Mouse (Mus musculus): ENCODE measurements around the gene Wnt5b.
"Not testable (repeated sequence)": the region's sequence is repeated elsewhere in the genome, so short reads cannot be mapped to it uniquely, and the experiment has no call there.

The Wnt5b gene

DNA sequence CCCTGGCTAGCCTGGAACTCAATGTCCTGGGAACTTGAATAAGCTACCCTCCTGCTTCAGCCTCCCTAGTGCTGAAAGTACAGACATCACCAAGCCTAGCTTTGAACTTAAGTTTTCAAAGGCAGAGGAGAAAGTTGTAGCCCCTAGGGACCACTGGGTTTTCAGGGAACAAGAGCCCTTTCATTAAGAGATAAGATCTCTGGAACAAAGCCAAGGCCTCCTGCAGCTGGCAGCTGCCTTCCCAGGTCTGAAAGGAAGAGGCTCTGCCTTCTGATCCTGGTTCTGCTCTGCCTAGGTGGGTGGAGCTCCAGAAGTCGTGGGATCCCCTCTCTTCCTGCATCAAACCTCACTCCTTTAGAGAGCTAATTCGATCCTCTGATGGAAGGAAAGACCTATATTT, 58.7 kb downstream of the Wnt5b start:
- DNase-seq (ENCODE audit: low spot score in 2 of 2), result no peak

DNA sequence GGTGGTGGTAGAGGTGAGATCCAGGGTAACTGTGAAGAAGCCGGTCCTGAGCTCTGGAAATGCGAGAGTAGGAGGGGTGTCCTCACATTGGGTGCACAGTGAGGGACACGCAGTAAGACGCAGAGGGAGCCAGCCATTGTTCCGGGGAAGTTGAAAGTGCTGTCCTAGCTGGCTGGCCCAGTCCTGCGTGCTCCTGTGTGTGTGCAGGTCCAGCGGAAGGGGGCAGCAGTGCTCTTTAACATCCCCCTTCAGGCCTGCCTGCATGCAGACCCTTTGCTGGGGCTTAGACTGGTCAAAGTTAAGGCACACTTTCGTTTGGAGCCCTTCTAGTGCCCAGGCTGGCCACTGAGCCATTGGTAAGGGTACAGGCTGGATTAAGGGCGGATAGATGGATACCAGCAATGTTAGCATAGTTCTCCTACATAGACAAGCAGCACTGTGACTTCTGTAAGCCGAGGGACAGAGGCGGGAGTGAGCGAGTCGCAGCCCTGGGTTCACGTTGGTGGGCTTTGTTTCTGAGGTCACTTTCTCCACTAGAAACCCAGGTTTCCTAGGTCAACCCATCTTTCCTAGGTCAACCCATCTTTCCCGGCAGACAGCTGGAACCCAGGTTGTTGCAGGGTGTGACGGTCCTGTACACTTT, 61.1 kb downstream of the Wnt5b start:
- peak in 1 of 2 experiments; percentile 27 for DNase-seq (ENCODE audit: low spot score in 2 of 2)

DNA sequence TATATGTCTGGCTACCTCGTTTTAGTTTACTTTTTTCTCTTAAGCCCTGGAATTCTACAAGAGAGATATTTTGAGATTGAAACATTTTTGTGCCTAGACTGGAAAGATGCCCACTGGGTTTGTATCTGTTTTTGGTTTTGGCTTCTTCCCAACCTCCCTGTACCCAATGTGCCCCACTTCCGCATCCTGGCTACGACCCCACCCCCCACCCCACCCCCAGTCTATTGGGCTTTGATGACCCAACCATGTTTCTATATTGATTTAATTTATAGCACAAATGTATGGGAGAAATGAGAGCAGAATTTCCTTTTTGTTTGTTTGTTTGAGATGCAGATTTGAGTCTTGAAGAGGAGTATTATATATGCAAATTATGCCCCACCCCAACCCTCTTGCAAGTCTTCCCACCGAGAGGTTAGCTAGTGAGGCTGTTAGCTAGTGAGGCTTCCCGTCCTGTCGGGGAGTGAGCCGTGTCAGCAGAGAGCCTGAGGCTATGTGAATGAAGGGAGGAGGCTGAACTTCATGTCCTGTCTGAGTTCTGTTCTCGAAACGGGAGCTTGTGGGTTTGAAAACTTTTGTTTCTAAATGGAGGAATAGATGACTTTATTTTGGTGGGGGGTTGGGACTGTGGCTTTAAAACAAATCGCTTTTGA, 62.3 kb downstream of the Wnt5b start:
- DNase-seq (ENCODE audit: low spot score in 2 of 2), result not testable (repeated sequence)

DNA sequence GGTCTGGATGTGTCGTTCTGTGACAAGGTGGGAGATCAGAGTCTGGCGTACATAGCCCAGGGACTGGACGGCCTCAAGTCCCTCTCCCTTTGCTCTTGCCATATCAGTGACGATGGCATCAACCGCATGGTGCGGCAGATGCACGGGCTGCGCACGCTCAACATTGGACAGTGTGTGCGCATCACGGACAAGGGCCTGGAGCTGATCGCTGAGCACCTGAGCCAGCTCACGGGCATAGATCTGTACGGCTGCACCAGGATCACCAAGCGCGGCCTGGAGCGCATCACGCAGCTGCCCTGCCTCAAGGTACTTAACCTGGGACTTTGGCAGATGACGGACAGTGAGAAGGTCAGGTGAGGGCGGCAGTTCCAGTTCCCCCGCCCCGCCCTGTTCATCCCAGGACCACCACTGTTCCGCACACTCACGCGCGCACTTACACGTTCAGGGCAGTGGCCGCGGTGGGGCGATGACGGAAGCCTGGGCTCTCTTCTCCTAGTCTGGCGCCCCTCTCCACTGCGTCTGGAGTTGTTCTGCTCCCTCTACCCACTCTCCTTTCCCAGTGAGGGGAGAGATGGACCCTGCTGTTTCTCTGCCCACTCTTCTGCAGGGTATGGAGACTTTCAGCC, 63.3 kb downstream of the Wnt5b start:
- peak in 1 of 2 experiments; percentile 15 for DNase-seq (ENCODE audit: low spot score in 2 of 2)

DNA sequence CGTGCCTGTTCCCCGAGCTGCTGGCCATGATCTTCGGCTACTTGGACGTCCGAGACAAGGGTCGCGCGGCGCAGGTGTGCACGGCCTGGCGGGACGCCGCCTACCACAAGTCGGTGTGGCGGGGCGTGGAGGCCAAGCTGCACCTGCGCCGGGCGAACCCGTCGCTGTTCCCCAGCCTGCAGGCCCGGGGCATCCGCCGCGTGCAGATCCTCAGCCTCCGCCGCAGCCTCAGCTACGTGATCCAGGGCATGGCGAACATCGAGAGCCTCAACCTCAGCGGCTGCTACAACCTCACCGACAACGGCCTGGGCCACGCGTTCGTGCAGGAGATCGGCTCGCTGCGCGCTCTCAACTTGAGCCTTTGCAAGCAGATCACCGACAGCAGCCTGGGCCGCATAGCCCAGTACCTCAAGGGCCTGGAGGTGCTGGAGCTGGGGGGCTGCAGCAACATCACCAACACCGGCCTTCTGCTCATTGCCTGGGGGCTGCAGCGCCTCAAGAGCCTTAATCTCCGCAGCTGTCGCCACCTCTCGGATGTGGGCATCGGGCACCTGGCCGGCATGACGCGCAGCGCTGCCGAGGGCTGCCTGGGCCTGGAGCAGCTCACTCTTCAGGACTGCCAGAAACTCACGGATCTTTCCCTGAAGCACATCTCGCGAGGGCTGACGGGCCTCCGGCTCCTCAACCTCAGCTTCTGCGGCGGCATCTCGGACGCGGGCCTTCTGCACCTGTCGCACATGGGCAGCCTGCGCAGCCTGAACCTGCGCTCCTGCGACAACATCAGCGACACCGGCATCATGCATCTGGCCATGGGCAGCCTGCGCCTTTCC, 64.1 kb downstream of the Wnt5b start:
- DNase-seq (ENCODE audit: low spot score in 2 of 2), result peak; percentile 38 to 40

DNA sequence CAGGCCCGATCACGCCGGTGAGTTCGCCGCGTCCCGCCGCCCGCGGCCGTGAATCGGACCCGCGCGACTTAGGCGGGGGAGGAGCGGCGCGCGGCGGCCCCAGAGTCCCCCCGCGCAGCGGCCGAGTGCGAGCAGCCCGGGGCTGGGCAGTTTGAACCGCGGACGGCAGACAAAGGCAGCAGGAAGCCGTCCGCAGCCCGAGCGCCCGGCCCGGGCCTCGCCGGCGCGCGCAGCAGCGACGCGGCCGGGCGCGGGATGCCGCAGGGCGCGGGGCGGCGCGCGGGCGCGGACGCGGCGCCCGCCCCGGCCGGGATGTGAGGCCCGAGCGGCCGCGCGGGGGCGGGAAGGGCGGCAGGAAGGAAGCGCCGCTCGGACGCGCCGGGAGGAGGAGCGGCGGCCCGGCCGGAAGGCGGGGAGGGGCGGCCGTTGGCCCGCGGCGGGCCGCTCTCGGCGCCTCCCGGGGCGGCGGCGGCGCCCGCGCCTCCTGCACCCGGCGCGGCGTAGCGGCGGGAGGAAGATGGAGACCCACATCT, 64.7 kb downstream of the Wnt5b start, which contains the start of gene Fbxl14:
TSS of gene Fbxl14 (plus strand) at position 326 of the 533 bp plus-strand sequence.
- no peak for DNase-seq (ENCODE audit: low spot score in 2 of 2)

DNA sequence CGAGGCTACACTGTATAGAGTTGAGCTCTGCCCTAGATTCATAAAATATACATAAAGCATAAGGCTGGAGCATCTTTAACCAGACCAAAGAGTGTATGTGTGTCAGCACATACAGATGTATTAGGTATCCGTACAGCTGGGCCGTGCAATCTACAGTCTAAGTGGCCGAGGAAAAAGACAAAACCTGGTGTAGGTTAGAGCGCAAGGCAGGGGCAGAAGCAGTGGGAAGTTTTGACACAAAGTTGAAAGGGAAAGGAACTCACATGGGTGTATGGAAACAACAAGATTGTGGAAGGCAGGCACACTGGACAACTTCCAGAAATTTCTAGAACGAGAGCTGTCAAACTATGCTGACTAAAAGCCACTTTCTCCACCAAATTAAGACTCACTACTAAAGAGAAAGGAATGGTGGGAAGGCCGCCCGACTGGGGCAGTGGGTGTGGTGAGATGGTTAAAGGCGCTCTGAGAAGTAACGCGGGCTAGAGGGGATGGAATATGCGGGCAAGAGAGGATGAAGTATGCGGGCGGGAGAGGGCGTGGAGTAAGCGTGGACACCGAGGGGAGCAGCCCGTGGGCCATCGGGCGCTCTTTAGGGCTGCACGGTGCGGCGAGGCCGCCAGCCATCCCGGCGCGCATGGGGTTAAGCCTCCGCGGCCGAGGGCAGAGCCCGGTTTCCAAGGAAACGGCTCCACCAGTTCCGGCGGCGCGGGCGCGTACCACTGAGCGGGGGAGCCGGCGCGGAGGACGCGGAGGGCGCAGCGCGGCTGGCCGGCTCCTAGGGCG, 65.4 kb downstream of the Wnt5b start:
- peak; percentile 73 to 82 for DNase-seq (ENCODE audit: low spot score in 2 of 2)

DNA sequence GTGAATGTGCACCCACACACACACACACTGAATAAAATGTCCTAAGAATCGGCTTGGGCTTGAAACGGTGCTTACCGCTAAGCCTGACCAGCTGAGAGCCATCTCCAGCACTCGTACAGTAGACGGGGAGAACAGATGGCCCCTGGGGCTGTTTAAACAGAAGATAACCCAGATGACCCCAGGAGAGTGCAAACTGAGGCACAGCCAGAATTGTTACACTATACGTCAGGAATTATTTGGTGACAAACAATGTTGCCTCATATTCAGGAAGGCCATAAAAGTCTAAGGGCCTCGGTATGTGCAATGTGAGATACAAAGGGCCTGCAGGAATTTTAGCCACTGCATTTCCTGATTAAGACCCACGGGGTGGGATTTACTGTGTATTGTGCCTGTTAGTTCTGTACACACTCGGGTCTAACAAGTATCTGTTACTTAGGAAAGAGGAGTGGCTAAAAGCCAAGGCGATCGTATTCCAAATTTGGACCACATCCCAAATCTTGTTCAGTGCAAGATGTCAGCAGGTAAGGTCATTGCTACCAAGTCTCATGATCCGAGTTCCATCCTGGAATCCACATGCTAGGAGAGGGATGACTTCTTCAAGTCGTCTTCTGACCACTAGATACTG, 66.3 kb downstream of the Wnt5b start:
- no peak for DNase-seq (ENCODE audit: low spot score in 2 of 2)

DNA sequence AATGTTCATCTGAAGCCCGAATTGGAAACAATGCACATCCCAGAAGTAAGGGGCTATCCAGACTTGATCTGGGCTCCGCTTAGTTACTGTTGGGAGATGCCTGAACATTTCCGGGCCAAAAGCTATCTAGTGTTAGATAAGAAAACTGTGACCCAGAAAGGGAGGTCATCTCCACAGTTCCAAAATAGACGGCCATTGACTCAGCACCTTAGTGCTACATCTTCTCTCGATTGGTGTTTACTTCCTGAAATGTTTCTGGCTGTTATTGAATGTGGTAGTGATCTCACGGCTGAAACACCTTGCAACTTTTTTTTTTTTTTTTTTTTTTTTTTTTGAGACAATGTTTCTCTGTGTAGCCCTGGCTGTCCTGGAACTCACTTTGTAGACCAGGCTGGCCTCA, 68.2 kb downstream of the Wnt5b start:
- DNase-seq (ENCODE audit: low spot score in 2 of 2), result no peak

DNA sequence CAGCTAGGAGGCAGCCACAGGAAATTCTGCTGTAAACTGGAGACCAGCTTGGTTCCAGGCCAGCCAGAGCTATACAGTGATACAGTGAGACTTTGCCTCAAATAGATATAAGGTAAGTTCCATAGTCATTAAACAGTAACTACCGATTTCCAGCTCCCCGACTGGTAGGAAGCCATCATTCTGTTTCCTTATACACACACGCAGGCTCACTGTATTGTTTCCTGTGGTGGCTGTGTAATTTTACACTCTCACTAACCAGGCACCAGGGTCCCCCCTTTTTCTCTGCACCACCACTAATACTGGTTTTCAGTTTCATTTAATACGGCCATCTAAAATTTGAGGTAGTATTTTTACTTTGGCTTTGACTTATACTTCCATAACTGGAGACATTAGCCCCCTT, 70.2 kb downstream of the Wnt5b start:
- DNase-seq (ENCODE audit: low spot score in 2 of 2), result no peak

DNA sequence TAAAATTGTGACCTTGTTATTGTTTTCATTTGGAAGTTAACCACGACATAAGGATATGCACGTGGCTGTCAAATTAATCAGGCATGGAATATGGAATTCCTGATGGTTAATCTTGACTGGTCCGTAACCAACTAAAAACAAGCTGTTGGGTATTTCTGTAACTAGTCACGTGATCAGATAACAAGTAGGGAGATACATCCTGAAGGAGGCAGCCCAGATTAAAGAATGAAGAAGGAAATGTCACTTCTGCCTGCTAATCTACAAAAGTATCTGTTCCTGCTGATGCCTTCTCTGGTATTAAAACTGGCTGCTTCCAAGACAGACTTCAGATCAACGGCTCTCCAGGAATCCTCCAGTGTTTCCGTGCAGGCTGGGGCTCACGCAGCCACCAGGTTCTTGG, 70.7 kb downstream of the Wnt5b start:
- DNase-seq (ENCODE audit: low spot score in 2 of 2), result no peak

DNA sequence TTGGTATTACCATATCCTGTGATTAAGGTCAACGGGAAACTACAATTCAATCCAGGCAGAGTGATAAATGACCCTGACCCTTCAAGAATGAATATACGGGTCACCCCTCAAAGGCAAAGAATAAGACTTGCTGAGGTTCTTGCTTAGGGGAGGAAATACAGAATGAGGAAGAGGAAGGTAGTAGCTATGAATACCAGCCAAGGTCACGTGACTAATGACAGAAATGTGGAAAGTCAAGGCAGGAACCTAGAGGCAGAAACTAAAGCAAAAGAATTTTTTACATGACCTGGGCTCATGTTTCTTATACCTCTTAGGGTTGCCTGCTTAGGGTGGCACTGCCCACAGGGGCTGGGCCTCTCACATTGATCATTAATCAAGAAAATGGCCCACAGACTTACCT, 71.4 kb downstream of the Wnt5b start:
- no peak for DNase-seq (ENCODE audit: low spot score in 2 of 2)

DNA sequence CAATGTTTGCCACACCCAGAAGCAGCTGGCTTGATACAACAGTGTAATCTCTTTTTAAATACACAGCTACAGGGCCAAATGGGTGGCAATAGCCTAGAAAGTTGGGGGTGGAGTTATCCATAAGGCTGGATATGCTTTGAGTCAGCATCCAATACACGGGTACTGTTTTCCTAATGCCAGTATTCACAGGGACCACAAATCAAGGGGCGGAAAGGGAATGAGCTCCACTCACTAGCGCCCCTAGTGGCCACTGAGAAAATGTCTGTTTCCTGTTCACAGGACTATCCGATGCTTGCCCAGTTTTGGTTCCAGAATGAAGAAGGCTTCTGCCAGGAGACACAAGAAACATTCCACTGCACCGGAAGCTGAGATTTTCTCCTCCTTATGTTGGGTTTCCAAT, 72.0 kb downstream of the Wnt5b start:
- DNase-seq (ENCODE audit: low spot score in 2 of 2), result peak in 1 of 2 experiments; percentile 18

DNA sequence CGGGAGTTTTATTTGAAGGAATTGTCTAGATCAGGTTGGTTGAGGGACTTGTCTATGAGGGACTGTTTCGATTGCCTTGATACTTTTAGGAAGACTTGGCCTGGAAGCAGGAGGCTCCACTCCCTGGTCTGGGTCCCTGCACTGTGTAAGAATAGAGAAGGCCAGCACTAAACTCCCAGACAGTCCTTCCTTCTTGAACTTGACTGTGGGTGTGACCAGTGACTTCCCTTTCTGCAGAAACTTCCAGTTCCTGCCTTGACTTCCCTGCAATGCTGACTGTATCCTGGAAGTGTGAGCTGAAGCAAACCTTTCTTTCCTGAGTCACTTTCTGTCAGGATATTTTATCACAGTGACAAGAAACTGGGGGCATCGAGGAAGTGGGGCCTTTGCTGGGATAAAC, 73.4 kb downstream of the Wnt5b start:
- DNase-seq (ENCODE audit: low spot score in 2 of 2), result no peak

DNA sequence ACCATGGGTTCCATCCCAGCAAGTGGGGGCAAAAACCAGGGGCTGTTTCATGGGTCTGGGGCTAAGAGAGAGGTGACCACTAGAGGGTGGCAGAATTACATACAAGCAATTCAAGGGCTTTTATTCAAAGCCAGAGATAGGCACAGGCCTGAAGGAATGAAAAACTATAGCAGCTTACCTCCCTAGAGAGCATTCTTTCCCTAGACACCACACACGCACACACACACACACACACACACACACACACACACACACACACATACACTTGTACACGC, 76.4 kb downstream of the Wnt5b start:
- no peak for DNase-seq (ENCODE audit: low spot score in 2 of 2)

DNA sequence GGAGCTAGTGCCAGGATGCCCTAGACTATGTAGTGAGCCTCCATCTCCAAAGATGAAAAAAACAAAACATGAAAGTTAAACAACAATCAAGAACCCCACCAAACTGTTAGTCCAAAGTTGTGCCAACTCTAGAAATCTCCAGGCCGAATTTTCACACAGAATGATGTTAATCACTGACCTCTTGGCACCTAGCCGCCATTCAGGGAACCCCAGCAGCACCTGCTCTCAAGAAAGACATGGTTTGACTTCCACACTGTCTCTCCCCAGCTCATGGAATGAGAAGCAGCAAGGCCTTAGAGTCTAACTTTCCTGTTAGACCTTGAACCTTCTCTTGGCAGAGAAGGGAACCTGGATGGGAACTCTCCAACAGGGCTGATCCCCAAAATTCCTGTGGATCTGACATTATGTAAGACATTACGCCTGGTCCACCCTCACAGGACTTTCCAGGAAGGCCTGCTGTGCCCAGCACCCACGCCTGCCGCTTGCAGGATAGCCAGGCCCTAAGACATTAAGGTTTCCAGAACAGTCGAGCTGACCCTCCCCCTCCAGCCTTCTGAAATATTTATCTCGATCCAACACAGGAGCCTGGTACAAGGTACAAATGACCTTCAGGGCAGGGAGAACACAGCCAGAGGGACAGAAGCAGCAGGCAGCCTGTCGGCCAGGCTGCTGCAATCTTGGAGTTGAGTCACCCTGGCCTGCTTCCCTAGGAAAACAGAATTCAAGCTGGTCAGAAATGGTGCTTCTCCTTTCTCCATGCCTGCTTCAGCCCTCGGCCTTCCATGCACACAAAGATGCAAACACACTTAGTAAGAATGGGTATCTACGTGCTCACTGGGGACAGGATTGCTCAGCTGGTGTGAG, 77.0 kb downstream of the Wnt5b start:
- no peak for DNase-seq (ENCODE audit: low spot score in 2 of 2)

DNA sequence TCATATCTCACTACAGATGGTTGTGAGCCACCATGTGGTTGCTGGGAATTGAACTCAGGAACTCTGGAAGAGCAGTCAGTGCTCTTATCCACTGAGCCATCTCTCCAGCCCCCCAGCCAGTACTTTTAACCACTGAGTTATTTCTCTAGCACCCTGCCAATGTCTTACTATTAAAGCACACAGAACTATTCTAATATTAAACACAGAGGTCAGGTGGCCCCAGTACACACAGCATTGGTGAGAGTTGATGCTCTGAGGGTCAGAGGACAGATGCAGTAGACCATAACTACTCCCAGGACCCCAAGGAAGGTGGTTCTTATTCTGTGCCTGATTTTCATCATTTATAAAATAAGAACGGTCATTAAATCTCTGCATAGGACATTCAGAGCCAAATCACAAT, 78.0 kb downstream of the Wnt5b start:
- no peak for DNase-seq (ENCODE audit: low spot score in 2 of 2)

DNA sequence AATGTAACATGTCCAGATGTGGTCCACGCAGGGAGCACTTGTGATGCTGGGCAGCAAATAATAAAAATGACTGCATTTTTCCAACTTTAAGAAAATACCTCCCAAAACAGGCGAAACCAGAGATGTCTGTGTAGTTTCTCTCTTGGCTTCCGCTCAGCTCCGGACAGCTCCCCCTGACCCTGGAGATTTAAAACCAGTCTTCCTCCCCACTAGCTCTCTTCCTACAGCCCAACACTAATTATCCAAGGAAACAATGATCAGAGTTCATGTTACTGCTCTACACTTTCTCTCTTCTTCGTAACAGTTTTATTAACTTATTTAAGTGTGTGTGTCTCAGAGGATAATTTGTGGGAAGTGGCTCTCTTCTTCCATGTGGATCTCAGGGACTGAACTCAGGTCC, 83.8 kb downstream of the Wnt5b start:
- no peak for DNase-seq (ENCODE audit: low spot score in 2 of 2)

DNA sequence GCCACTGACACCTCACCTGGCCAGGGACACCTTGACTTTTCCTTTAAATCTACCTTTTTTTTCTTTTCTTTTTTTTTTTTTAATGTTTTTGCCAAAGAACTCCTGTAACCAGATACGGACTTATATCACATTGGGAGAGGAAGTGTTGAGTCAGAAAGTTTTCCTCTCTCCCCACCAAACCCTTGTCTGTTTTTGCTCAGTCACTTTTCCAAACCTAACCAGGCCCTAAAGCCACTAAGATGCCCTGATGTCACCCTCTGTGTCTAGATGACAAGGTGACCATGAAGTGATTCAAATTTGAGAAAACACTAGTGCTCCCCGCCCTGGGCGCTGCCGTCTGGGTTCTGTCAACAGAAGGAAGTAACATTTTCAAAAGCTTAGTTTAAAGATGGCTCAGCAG, 85.1 kb downstream of the Wnt5b start:
- no peak for DNase-seq (ENCODE audit: low spot score in 2 of 2)

DNA sequence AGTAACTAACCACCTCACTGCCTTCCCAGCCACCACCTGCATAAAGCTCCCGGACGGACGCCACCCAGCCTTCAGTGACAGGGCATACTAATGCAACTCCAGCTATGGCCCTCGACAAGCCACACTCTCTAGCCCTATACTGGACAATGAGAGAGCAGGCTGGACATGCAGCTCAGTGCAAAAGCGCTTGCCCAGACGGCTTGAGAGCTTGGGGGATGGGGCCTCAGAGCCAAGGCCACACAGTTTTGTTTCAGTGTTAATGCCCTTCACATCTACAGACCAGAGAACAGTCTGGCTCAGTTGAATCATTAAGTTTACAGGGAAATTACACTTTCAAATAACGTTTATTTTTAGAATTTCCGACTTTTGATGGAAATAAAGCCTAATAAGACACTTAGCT, 86.0 kb downstream of the Wnt5b start:
- no peak for DNase-seq (ENCODE audit: low spot score in 2 of 2)

All from frontal cortex, postnatal 25 days (tissue).